Mouse (Mus musculus) spleen, adult 2 months (tissue): ENCODE data around the gene Sox10.

Source experiments
- CTCF ChIP-seq: fragments of 200-500 bp; IDR thresholded peaks from 2 replicates; pipeline ENCODE4 v1.5.1; 2011; ENCODE audit warnings: mild to moderate bottlenecking, inconsistent platforms; ENCODE audit not compliant: insufficient read depth, insufficient read length, insufficient replicate concordance; ENCODE audit errors: extremely low read depth
- POLR2A ChIP-seq: fragments of 200-500 bp; IDR thresholded peaks from 2 replicates; pipeline ENCODE4 v1.6.1; 2011; ENCODE audit warnings: low read depth, low read length, inconsistent platforms

DNA sequence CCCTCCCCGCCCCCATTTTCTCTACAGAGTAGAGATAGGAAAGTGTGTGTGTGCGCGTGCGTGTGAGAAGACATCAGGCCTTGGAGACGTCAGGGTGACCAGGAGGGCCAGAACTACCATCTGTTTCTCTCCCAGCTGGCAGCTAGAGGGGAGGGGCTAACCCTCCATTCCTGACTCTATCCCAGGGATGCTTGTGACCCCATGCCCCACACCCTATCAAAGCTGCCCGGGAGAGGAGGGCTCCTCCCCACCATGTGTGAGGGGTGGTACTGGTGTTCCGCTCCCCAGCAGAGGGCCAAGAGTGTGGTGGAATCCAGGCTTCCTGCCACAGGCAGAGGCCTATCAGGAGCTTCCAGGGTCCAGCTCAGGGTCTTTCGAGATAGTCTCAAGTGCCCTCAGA, 1.7 kb upstream of the Sox10 start:
- TF ChIP-seq POLR2A (no peak), CTCF (no peak)
